18 mouse cellular contexts compared by ENCODE assay signal in genomic region chr11:119929603-119930265, GRCm38 (mm10). TPM values are rescaled to one million over a fixed set of nuclear protein-coding genes. Genes with fewer than 3 reads are reported as not detected.
A peak's percentile ranks its signal among the peaks of the same experiment; 100 is the strongest.
DNase-seq lines count a peak whose midpoint lies in the region; ATAC-seq and TF ChIP-seq lines count a peak whose summit lies in the region.
"Had no signal": no experiment of that assay in that cellular context is flagged by ENCODE, and none has a peak within 500 bp of the region (broad histone marks: within the 10 kb centered on the region; RNA-seq: fewer than 3 reads in every experiment).

No protein-coding gene starts in this region.

- intact Hi-C loops in left cerebral cortex, postnatal 4 days (cut with DNase I): no loop called here

- no peak for TF ChIP-seq CTCF in bone marrow macrophage, adult 2 months (IDR thresholded peaks at IDR 0.05; ENCODE audit: low read depth, low read length)

- no peaks in the 10 kb centered on the region for H3K27me3 ChIP-seq in kidney, embryonic 14.5 days (ENCODE audit: control insufficient read depth, insufficient read depth, low read length)
- H3K27me3 ChIP-seq in splenic B cell, adult 2 months (ENCODE audit: control insufficient read depth, insufficient read depth, low read length, poor library complexity, severe bottlenecking): no peaks in the 10 kb centered on the region
- H3K27me3 ChIP-seq: limb, embryonic 13.5 days had no signal

- H3K9ac ChIP-seq in kidney, embryonic 14.5 days (ENCODE audit: low read depth, low read length): no peak overlapping the region
- H3K9ac ChIP-seq: forebrain, postnatal 0 days; limb, embryonic 13.5 days; liver, embryonic 14.5 days had no signal

- H3K4me2 ChIP-seq in kidney, embryonic 14.5 days (replicated peaks; ENCODE audit: low read depth, low read length): no peak overlapping the region
- H3K4me2 ChIP-seq: limb, embryonic 13.5 days; midbrain, embryonic 11.5 days had no signal

- DNase-seq in kidney, adult 9 months: peak; percentile 62
- peak; percentile 43 for DNase-seq in thymus, postnatal 0 days (ENCODE audit: low spot score)
- DNase-seq in thymus, postnatal 10 days (ENCODE audit: low spot score in 2 of 2): no peak
- peak; percentile 23 for DNase-seq in splenic B cell, adult 2 months (ENCODE audit: low read depth, low spot score)
- no peak for DNase-seq in right cerebral cortex, adult 18-20 months
- no peak for DNase-seq in left cerebral cortex, postnatal 4 days
- DNase-seq: forebrain, postnatal 0 days; heart, adult 18-20 months; lung, postnatal 14 days; right cerebral cortex, postnatal 4 days; thymus, postnatal 14 days had no signal

- H3K4me3 ChIP-seq in kidney, embryonic 14.5 days (ENCODE audit: low read length): no peak overlapping the region
- H3K4me3 ChIP-seq in bone marrow macrophage, adult 2 months (ENCODE audit: insufficient read depth, low read length): no peak overlapping the region
- H3K4me3 ChIP-seq: left cerebral cortex, adult 2 months; limb, embryonic 13.5 days had no signal

- ATAC-seq in kidney, embryonic 14.5 days (ENCODE audit: low FRiP score, low TSS enrichment): no peak
- ATAC-seq: forebrain, postnatal 0 days had no signal

- TF ChIP-seq POLR2A in bone marrow macrophage, adult 2 months (IDR thresholded peaks at IDR 0.05; ENCODE audit: borderline replicate concordance, low read depth, low read length): no peak

- peaks cover 4% of the 10 kb centered on the region; the same call in 1 of the 2 replicates for H3K4me1 ChIP-seq in kidney, embryonic 14.5 days (ENCODE audit: control insufficient read depth, insufficient read depth, low read length)
- peaks cover 68% of the 10 kb centered on the region for H3K4me1 ChIP-seq in bone marrow macrophage, adult 2 months (ENCODE audit: control insufficient read depth, insufficient read depth, low read length)

- no peak overlapping the region for H3K27ac ChIP-seq in kidney, embryonic 14.5 days (ENCODE audit: low read depth, low read length)
- H3K27ac ChIP-seq in bone marrow macrophage, adult 2 months (ENCODE audit: insufficient read depth, low read depth, low read length): peak overlapping the region; percentile 80
- H3K27ac ChIP-seq: kidney, postnatal 0 days; left cerebral cortex, adult 2 months; limb, embryonic 13.5 days; liver, embryonic 14.5 days had no signal

- 86% methylated on average over 6 of the region's 6 CpGs for WGBS in kidney, embryonic 14.5 days

- no peaks in the 10 kb centered on the region for H3K9me3 ChIP-seq in kidney, embryonic 14.5 days (ENCODE audit: control insufficient read depth, low read length)

- H3K36me3 ChIP-seq in kidney, embryonic 14.5 days (ENCODE audit: control insufficient read depth, insufficient read depth, low read length): no peaks in the 10 kb centered on the region; the same call in 1 of the 2 replicates
- H3K36me3 ChIP-seq in splenic B cell, adult 2 months (ENCODE audit: control insufficient read depth, insufficient read depth, low read length, poor library complexity, severe bottlenecking): no peaks in the 10 kb centered on the region
- H3K36me3 ChIP-seq: limb, embryonic 13.5 days had no signal

RNA-seq across cellular contexts. Expression of gene Baiap2, which starts 12.8 kb away (rescaled TPM):
- 15.7 and 18.2 TPM in 2 replicates for polyA plus RNA-seq in kidney, embryonic 14.5 days (2014; fragmentation: Nextera tagmentation; extraction: Ambion mirVana)
- polyA plus RNA-seq in thymus, postnatal 0 days (2015; fragmentation: Nextera tagmentation; extraction: Ambion mirVana): 25.1 and 26.3 TPM in 2 replicates
- 38.5 and 41.8 TPM in 2 replicates for polyA plus RNA-seq in bone marrow macrophage, adult 2 months (2012; ENCODE audit: insufficient read depth, insufficient read length, missing spikeins)
- 10 to 100 TPM; 71.7 to 72.2 TPM for total RNA-seq in left cerebral cortex, postnatal 4 days (2021)

RNA-seq across cellular contexts. Expression of gene Chmp6, which starts 16.5 kb away (rescaled TPM):
- polyA plus RNA-seq in kidney, embryonic 14.5 days (2014; fragmentation: Nextera tagmentation; extraction: Ambion mirVana): 87.1 and 94.0 TPM in 2 replicates
- 81.4 and 86.0 TPM in 2 replicates for polyA plus RNA-seq in thymus, postnatal 0 days (2015; fragmentation: Nextera tagmentation; extraction: Ambion mirVana)
- polyA plus RNA-seq in bone marrow macrophage, adult 2 months (2012; ENCODE audit: insufficient read depth, insufficient read length, missing spikeins): 34.0 and 34.8 TPM in 2 replicates
- 10 to 100 TPM; 43.2 to 48.2 TPM for total RNA-seq in left cerebral cortex, postnatal 4 days (2021)

Comparison
In these comparisons a context has a peak if more than half of its experiments do, and no peak if none do; other contexts are left out.
1. DNase-seq: peak in kidney, adult 9 months (single experiment), thymus, postnatal 0 days (single experiment) and splenic B cell, adult 2 months (single experiment); none in thymus, postnatal 10 days (0 of 2), right cerebral cortex, adult 18-20 months (single experiment) and left cerebral cortex, postnatal 4 days (single experiment).